Mouse (Mus musculus): ENCODE measurements around the gene Limd1. TPM values are rescaled to one million over a fixed set of nuclear protein-coding genes. Genes with fewer than 3 reads are reported as not detected.

The Limd1 gene
- polyA plus RNA-seq, 1 experiment from 2014 or later, result 30.9 TPM

DNA sequence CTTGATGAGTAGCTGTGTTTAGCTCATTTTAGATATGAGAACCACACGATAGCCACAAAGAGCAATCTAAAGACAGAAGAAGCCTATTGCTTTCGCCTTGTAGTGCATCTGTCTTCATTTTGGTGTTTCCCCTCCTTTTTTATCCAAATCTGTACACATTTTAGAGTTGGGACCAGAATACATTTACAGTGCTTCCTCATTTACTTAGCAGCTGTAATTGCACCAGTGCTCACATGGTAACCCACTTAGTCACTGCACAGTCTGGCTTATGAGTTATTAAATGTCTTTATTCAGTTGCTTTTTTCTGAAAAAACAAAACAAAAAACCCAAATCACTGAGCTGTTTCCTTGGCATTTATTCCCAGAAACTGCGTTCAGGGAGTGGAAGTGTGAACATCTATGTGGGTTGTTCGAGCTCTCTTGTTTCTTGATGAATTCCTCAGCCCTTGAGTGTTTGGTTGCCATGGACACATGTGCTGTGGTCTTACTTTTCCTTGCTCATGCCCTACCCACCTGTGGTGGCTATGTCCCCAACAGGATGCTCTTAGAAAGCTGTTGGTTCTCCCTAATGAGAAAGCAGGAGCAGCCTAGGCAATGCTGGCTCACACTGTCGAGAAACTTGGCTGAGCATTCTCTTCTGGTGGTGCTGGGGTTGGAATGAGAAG lies 24.8 kb downstream of the Limd1 start:
- Histone ChIP-seq H3K4me1 (ENCODE audit: control insufficient read depth, insufficient read depth, low read length) (peaks cover 4% of the 10 kb centered on the region), H3K27ac (ENCODE audit: low read depth, low read length) (no peak overlapping the region), H3K4me3 (ENCODE audit: low read depth, low read length) (no peak overlapping the region), H3K36me3 (ENCODE audit: control insufficient read depth, insufficient read depth, low read length) (peaks cover 3% of the 10 kb centered on the region), H3K4me2 (no peak overlapping the region), H3K27me3 (ENCODE audit: control insufficient read depth, insufficient read depth, low read length) (no peaks in the 10 kb centered on the region), H3K9me3 (replicated peaks; ENCODE audit: control insufficient read depth, low read length) (no peaks in the 10 kb centered on the region), H3K9ac (ENCODE audit: low read depth, low read length) (no peak overlapping the region)
- no peak for ATAC-seq (replicated peaks; ENCODE audit: insufficient number of reproducible peaks, low FRiP score, low TSS enrichment)
- 76% methylated on average over 5 of the region's 5 CpGs for whole genome bisulfite sequencing (ENCODE audit: insufficient replicate concordance)

DNA sequence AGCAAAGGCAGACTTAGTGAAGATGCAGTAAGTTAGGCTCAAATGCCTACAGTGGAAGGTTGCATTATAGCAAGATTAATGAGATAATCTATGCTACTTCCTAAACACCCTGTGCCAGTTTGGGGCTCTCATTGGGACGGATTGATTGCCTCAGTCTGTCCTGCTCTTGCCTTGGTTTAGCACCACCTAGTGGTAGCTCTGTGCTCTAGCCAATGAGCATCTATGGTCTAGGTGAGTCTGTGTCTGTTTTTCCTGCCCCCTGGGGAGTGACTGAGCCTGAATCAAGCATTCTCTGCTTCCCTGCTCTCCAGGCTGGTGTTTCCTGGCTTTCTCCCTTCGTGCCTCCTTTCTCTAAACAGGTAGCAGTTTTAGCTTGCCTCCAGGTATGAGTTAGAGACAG lies 25.8 kb downstream of the Limd1 start:
- H3K9ac ChIP-seq (ENCODE audit: low read depth, low read length), result no peak overlapping the region
- ATAC-seq (replicated peaks; ENCODE audit: insufficient number of reproducible peaks, low FRiP score, low TSS enrichment), result 0 out of 2 replicates have a peak, but pooled peaks have one; percentile 67
- H3K9me3 ChIP-seq (replicated peaks; ENCODE audit: control insufficient read depth, low read length), result no peaks in the 10 kb centered on the region
- H3K27me3 ChIP-seq (ENCODE audit: control insufficient read depth, insufficient read depth, low read length), result no peaks in the 10 kb centered on the region
- H3K4me2 ChIP-seq, result no peak overlapping the region
- H3K36me3 ChIP-seq (ENCODE audit: control insufficient read depth, insufficient read depth, low read length), result peaks cover 3% of the 10 kb centered on the region
- H3K4me1 ChIP-seq (ENCODE audit: control insufficient read depth, insufficient read depth, low read length), result peaks cover 4% of the 10 kb centered on the region
- H3K4me3 ChIP-seq (ENCODE audit: low read depth, low read length), result no peak overlapping the region
- WGBS (ENCODE audit: insufficient replicate concordance), result 9% methylated on average over 2 of the region's 2 CpGs
- no peak overlapping the region for H3K27ac ChIP-seq (ENCODE audit: low read depth, low read length)

DNA sequence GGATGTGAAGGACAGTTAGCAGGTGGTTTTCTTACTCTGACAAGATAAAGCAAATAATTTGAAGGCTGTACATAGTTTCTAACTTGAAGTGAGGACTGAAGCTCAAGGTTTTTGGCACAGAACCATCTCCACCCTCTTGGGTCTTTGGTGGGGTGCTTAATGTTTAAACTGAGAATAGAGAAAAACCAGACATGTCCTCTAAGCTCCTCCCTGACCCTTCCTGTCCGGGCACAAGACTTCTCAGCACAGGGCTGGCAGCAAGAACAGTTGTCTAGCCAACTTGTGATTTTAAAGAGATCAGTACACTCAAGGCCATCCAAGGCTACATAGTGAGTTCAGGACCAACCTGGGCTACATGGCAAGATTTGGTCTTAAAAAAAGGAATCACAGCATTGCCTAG lies 27.1 kb downstream of the Limd1 start:
- Histone ChIP-seq H3K9me3 (replicated peaks; ENCODE audit: control insufficient read depth, low read length) (no peaks in the 10 kb centered on the region), H3K4me2 (no peak overlapping the region), H3K27ac (ENCODE audit: low read depth, low read length) (no peak overlapping the region), H3K4me3 (ENCODE audit: low read depth, low read length) (no peak overlapping the region), H3K27me3 (ENCODE audit: control insufficient read depth, insufficient read depth, low read length) (no peaks in the 10 kb centered on the region), H3K9ac (ENCODE audit: low read depth, low read length) (no peak overlapping the region), H3K36me3 (ENCODE audit: control insufficient read depth, insufficient read depth, low read length) (peaks cover 3% of the 10 kb centered on the region), H3K4me1 (ENCODE audit: control insufficient read depth, insufficient read depth, low read length) (peaks cover 4% of the 10 kb centered on the region)
- 49% methylated on average over 1 of the region's 1 CpGs for WGBS (ENCODE audit: insufficient replicate concordance)
- no peak for ATAC-seq (replicated peaks; ENCODE audit: insufficient number of reproducible peaks, low FRiP score, low TSS enrichment)

- Histone ChIP-seq H3K4me2 (no peak overlapping the region), H3K9ac (ENCODE audit: low read depth, low read length) (no peak overlapping the region), H3K27ac (ENCODE audit: low read depth, low read length) (no peak overlapping the region), H3K27me3 (ENCODE audit: control insufficient read depth, insufficient read depth, low read length) (no peaks in the 10 kb centered on the region), H3K4me1 (ENCODE audit: control insufficient read depth, insufficient read depth, low read length) (peaks cover 4% of the 10 kb centered on the region), H3K4me3 (ENCODE audit: low read depth, low read length) (no peak overlapping the region), H3K9me3 (replicated peaks; ENCODE audit: control insufficient read depth, low read length) (no peaks in the 10 kb centered on the region), H3K36me3 (ENCODE audit: control insufficient read depth, insufficient read depth, low read length) (no peaks in the 10 kb centered on the region; the same call in none of the 2 replicates)
- no peak for ATAC-seq (replicated peaks; ENCODE audit: insufficient number of reproducible peaks, low FRiP score, low TSS enrichment)
- 65% methylated on average over 4 of the region's 4 CpGs for WGBS (ENCODE audit: insufficient replicate concordance)
Measured at GRCm38 (mm10) chr9:123506270-123507146, 28.0 kb downstream of the Limd1 start.

- 71% methylated on average over 2 of the region's 2 CpGs for WGBS (ENCODE audit: insufficient replicate concordance)
- Histone ChIP-seq H3K27ac (ENCODE audit: low read depth, low read length) (no peak overlapping the region), H3K9me3 (replicated peaks; ENCODE audit: control insufficient read depth, low read length) (no peaks in the 10 kb centered on the region), H3K4me2 (no peak overlapping the region), H3K27me3 (ENCODE audit: control insufficient read depth, insufficient read depth, low read length) (no peaks in the 10 kb centered on the region), H3K36me3 (ENCODE audit: control insufficient read depth, insufficient read depth, low read length) (peaks cover 3% of the 10 kb centered on the region), H3K9ac (ENCODE audit: low read depth, low read length) (no peak overlapping the region), H3K4me3 (ENCODE audit: low read depth, low read length) (no peak overlapping the region), H3K4me1 (ENCODE audit: control insufficient read depth, insufficient read depth, low read length) (peaks cover 4% of the 10 kb centered on the region)
- ATAC-seq (replicated peaks; ENCODE audit: insufficient number of reproducible peaks, low FRiP score, low TSS enrichment), result no peak
Measured at GRCm38 (mm10) chr9:123507380-123507779, 28.9 kb downstream of the Limd1 start.

GRCm38 (mm10) chr9:123508986-123509385 lies 30.5 kb downstream of the Limd1 start:
- peaks cover 3% of the 10 kb centered on the region for H3K36me3 ChIP-seq (ENCODE audit: control insufficient read depth, insufficient read depth, low read length)
- H3K4me1 ChIP-seq (ENCODE audit: control insufficient read depth, insufficient read depth, low read length), result peaks cover 4% of the 10 kb centered on the region
- WGBS (ENCODE audit: insufficient replicate concordance), result 92% methylated on average over 2 of the region's 2 CpGs
- no peak overlapping the region for H3K9ac ChIP-seq (ENCODE audit: low read depth, low read length)
- H3K27ac ChIP-seq (ENCODE audit: low read depth, low read length), result no peak overlapping the region
- no peaks in the 10 kb centered on the region for H3K27me3 ChIP-seq (ENCODE audit: control insufficient read depth, insufficient read depth, low read length)
- ATAC-seq (replicated peaks; ENCODE audit: insufficient number of reproducible peaks, low FRiP score, low TSS enrichment), result no peak
- H3K4me3 ChIP-seq (ENCODE audit: low read depth, low read length), result no peak overlapping the region
- H3K9me3 ChIP-seq (replicated peaks; ENCODE audit: control insufficient read depth, low read length), result no peaks in the 10 kb centered on the region
- H3K4me2 ChIP-seq, result no peak overlapping the region

DNA sequence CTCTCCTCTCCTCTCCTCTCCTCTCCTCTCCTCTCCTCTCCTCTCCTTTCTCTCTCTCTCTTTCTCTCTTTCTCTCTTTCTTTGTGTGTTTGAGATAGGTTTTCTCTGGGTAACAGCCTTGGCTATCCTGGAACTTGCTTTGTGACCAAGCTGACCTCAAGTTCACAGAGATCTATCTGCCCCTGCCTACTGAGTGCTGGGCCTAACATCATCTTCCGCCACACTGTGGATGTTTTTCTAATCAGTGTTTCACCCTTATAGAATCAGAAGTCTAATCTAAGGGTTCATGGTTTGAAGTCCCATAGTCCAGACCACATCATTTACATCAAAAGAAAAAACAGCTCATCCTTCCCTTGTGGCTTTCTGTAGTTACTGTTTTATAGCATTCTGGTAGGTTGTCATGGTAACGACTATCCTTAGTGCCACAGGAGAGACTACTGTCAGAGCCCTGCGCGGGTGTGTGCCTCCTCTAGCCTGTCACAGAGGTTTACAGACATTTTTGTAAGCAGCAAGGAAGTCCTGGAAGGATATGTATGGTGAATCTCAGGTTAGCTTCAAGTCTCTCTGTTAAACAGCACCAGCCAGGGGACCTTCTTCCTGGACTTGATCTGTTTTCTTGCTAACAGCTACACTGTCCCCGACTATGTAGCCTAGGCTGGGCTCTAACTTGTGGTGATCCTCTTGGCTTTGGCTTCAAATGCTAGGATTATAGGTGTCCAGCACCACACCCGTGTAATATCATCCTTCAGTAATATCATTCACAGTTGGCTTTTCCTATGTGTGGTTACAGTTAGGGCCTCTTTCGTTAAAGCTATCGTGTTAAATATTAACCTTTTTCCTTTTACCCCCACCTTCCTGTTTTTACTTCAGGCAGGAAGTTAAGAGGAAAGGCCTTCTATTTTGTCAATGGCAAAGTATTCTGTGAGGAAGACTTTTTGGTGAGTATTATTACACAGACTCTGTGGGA lies 31.4 kb downstream of the Limd1 start:
- H3K4me3 ChIP-seq (ENCODE audit: low read depth, low read length), result no peak overlapping the region
- no peak overlapping the region for H3K27ac ChIP-seq (ENCODE audit: low read depth, low read length)
- H3K9me3 ChIP-seq (replicated peaks; ENCODE audit: control insufficient read depth, low read length), result no peaks in the 10 kb centered on the region
- peaks cover 4% of the 10 kb centered on the region for H3K4me1 ChIP-seq (ENCODE audit: control insufficient read depth, insufficient read depth, low read length)
- peaks cover 3% of the 10 kb centered on the region for H3K36me3 ChIP-seq (ENCODE audit: control insufficient read depth, insufficient read depth, low read length)
- H3K9ac ChIP-seq (ENCODE audit: low read depth, low read length), result no peak overlapping the region
- 78% methylated on average over 8 of the region's 8 CpGs for WGBS (ENCODE audit: insufficient replicate concordance)
- ATAC-seq (replicated peaks; ENCODE audit: insufficient number of reproducible peaks, low FRiP score, low TSS enrichment), result no peak
- H3K4me2 ChIP-seq, result no peak overlapping the region
- no peaks in the 10 kb centered on the region for H3K27me3 ChIP-seq (ENCODE audit: control insufficient read depth, insufficient read depth, low read length)

DNA sequence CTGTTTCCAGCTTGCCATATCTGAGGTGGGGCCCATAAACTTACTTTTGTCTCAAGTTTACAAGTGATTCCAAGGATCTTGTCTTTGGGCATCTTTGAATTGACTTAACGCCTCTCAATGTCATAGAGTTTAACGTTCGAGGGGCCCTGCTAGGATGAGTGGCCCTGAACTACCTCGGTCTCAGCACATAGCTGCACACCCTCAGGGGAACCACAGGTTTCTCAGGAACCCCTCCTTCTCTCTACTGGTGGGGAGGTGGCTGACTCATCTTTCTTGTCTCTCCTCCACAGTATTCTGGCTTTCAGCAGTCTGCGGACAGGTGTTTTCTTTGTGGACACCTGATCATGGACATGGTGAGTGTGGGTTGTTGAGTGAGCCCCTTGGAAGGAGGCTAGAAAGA lies 32.4 kb downstream of the Limd1 start:
- Histone ChIP-seq H3K27ac (ENCODE audit: low read depth, low read length) (no peak overlapping the region), H3K9ac (ENCODE audit: low read depth, low read length) (no peak overlapping the region), H3K4me3 (ENCODE audit: low read depth, low read length) (no peak overlapping the region), H3K4me2 (no peak overlapping the region), H3K9me3 (replicated peaks; ENCODE audit: control insufficient read depth, low read length) (no peaks in the 10 kb centered on the region), H3K4me1 (ENCODE audit: control insufficient read depth, insufficient read depth, low read length) (no peaks in the 10 kb centered on the region), H3K27me3 (ENCODE audit: control insufficient read depth, insufficient read depth, low read length) (no peaks in the 10 kb centered on the region), H3K36me3 (ENCODE audit: control insufficient read depth, insufficient read depth, low read length) (peaks cover 3% of the 10 kb centered on the region)
- no peak for ATAC-seq (replicated peaks; ENCODE audit: insufficient number of reproducible peaks, low FRiP score, low TSS enrichment)
- 95% methylated on average over 5 of the region's 5 CpGs for WGBS (ENCODE audit: insufficient replicate concordance)
